Comparison of ENCODE assay signal across 8 mouse cellular contexts in the genomic region with DNA sequence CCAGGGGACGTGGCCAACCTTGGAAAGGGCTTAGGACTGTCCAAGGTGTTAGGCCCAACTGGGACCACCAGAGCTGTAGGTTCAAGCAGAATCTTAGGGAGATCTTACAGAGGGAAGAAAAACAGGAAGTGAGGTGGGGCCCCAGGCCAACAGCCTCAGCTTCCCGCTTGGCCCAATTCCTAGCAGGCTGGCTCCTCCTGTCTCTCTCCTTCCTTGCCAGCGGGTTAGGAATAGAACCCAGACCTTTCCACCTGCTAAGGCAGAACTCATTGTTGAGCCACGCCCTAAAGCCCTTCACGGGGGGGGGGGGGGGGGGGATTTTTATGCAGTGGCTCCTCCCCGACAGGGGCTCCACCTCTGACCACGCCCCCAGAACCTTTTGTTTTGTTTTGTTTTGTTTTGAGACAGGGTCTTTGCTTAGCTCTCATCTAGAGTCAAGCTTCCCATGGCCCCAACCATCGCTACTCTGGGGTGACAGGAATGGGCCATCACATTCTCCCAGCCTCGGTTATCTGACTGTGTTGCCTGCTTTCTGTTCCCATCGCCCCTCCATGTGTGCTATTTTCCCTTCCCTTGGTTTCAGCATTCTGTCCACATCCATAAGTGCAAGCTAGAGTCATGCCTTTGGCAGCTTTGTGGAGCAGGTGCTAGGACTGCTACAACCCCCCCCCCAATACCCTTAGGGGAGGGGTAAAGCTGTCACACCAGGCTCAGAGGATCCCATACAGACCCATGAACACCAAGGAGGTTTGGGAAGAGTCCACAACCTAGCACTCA. TPM values are rescaled to one million over a fixed set of nuclear protein-coding genes. Genes with fewer than 3 reads are reported as not detected.
DNase-seq lines count a peak whose midpoint lies in the region; ATAC-seq and TF ChIP-seq lines count a peak whose summit lies in the region.

No protein-coding gene starts in this region.

- H3K9ac ChIP-seq in heart, postnatal 0 days (replicated peaks; ENCODE audit: low read depth, low read length): no peak overlapping the region
- peak overlapping the region; percentile 52; the same call in 1 of the 2 replicates for H3K9ac ChIP-seq in liver, adult 2 months (ENCODE audit: low read depth, low read length)
- no peak overlapping the region for H3K9ac ChIP-seq in neural tube, embryonic 15.5 days (replicated peaks)

- no peak for TF ChIP-seq POLR2A in liver, adult 2 months (IDR thresholded peaks at IDR 0.05; ENCODE audit: extremely low read depth, insufficient read depth, low read length)

- H3K27me3 ChIP-seq in heart, postnatal 0 days (ENCODE audit: control insufficient read depth, insufficient read depth, low read length): no peaks in the 10 kb centered on the region
- H3K27me3 ChIP-seq in liver, adult 2 months (ENCODE audit: control insufficient read depth, insufficient read depth, low read length): no peaks in the 10 kb centered on the region
- H3K27me3 ChIP-seq in neural tube, embryonic 15.5 days (replicated peaks): no peaks in the 10 kb centered on the region

- peaks cover 13% of the 10 kb centered on the region; the same call in 1 of the 2 replicates for H3K79me2 ChIP-seq in liver, adult 2 months (ENCODE audit: control insufficient read depth, insufficient read depth, low read length)

- no peaks in the 10 kb centered on the region for H3K9me3 ChIP-seq in heart, postnatal 0 days (replicated peaks; ENCODE audit: control insufficient read depth, low read length)
- H3K9me3 ChIP-seq in neural tube, embryonic 15.5 days (replicated peaks): no peaks in the 10 kb centered on the region

- H3K36me3 ChIP-seq in heart, postnatal 0 days (replicated peaks; ENCODE audit: control insufficient read depth, insufficient read depth, low read length): no peaks in the 10 kb centered on the region
- H3K36me3 ChIP-seq in liver, adult 2 months (ENCODE audit: control insufficient read depth, insufficient read depth, low read length): no peaks in the 10 kb centered on the region
- peaks cover 6% of the 10 kb centered on the region; the same call in 1 of the 2 replicates for H3K36me3 ChIP-seq in neural tube, embryonic 15.5 days

- DNase-seq in kidney, adult 9 months: peak; percentile 72
- no peak for DNase-seq in kidney, adult 11 months
- DNase-seq in adipocyte (ENCODE audit: low spot score): peak; percentile 84
- no peak for DNase-seq in heart, postnatal 0 days (ENCODE audit: low spot score)
- peak; percentile 61 for DNase-seq in liver, adult 2 months (ENCODE audit: extremely low read depth, low read depth, low spot score)
- no peak for DNase-seq in layer of hippocampus, postnatal 10 days (ENCODE audit: low spot score in 2 of 2)
- DNase-seq in urinary bladder, postnatal 14 days (ENCODE audit: low spot score): no peak

- TF ChIP-seq EP300 in heart, postnatal 0 days (IDR thresholded peaks at IDR 0.05; ENCODE audit: low read depth): no peak

- 30% methylated on average over 10 of the region's 10 CpGs for WGBS in heart, postnatal 0 days
- 44% methylated on average over 9 of the region's 10 CpGs for WGBS in liver, adult 2 months
- WGBS in neural tube, embryonic 15.5 days: 64% methylated on average over 9 of the region's 10 CpGs

- no peak for ATAC-seq in heart, postnatal 0 days (ENCODE audit: insufficient read depth, low read depth)
- ATAC-seq in neural tube, embryonic 15.5 days (ENCODE audit: low FRiP score): no peak

- peak overlapping the region; percentile 99 for H3K27ac ChIP-seq in heart, postnatal 0 days (ENCODE audit: low read depth)
- H3K27ac ChIP-seq in liver, adult 2 months (replicated peaks; ENCODE audit: insufficient read depth, low read depth, low read length): peak overlapping the region; percentile 99
- H3K27ac ChIP-seq in neural tube, embryonic 15.5 days (replicated peaks): peak overlapping the region; percentile 98

- H3K4me3 ChIP-seq in heart, postnatal 0 days (ENCODE audit: low read depth, low read length): no peak overlapping the region
- no peak overlapping the region for H3K4me3 ChIP-seq in liver, adult 2 months (ENCODE audit: insufficient read depth, low read depth, low read length)
- no peak overlapping the region for H3K4me3 ChIP-seq in neural tube, embryonic 15.5 days (replicated peaks)

- peak overlapping the region; percentile 75; the same call in 1 of the 2 replicates for H3K4me2 ChIP-seq in heart, postnatal 0 days (ENCODE audit: low read depth, low read length)
- 0 out of 2 replicates have a peak overlapping the region, but pooled peaks have one; percentile 76 for H3K4me2 ChIP-seq in neural tube, embryonic 15.5 days

- H3K4me1 ChIP-seq in heart, postnatal 0 days (ENCODE audit: control insufficient read depth, insufficient read depth): peaks cover 45% of the 10 kb centered on the region
- peaks cover 29% of the 10 kb centered on the region for H3K4me1 ChIP-seq in liver, adult 2 months (ENCODE audit: control insufficient read depth, insufficient read depth, low read length)
- peaks cover 48% of the 10 kb centered on the region for H3K4me1 ChIP-seq in neural tube, embryonic 15.5 days

- no peak for TF ChIP-seq CTCF in heart, postnatal 0 days (IDR thresholded peaks at IDR 0.05; ENCODE audit: low read depth)
- TF ChIP-seq CTCF in liver, adult 2 months (IDR thresholded peaks at IDR 0.05; ENCODE audit: low read depth, low read length): no peak

RNA-seq across cellular contexts. Expression of a gene that starts 0.9 kb away (rescaled TPM):
- total RNA-seq in heart, postnatal 0 days (2014; rRNA removed; ENCODE audit: low replicate concordance): 150 and 174 TPM in 2 replicates
- 76.9 and 78.3 TPM in 2 replicates for polyA plus RNA-seq in heart, postnatal 0 days (2015; fragmentation: Nextera tagmentation; extraction: Ambion mirVana)
- total RNA-seq in liver, adult 2 months (2014; rRNA removed): 88.6 and 119 TPM in 2 replicates
- polyA plus RNA-seq in liver, adult 2 months (2012; rRNA removed): 87.0 and 116 TPM in 2 replicates
- 56.2 and 70.3 TPM in 2 replicates for polyA plus RNA-seq in neural tube, embryonic 15.5 days (2015; fragmentation: Nextera tagmentation; extraction: Ambion mirVana)
- total RNA-seq in layer of hippocampus, postnatal 10 days (2021): 10 to 100 TPM; 48.5 to 53.2 TPM

RNA-seq across cellular contexts. Expression of a gene that starts 21.9 kb away (rescaled TPM):
- 92.2 and 108 TPM in 2 replicates for total RNA-seq in heart, postnatal 0 days (2014; rRNA removed; ENCODE audit: low replicate concordance)
- 36.7 and 40.6 TPM in 2 replicates for polyA plus RNA-seq in heart, postnatal 0 days (2015; fragmentation: Nextera tagmentation; extraction: Ambion mirVana)
- 16.2 and 19.7 TPM in 2 replicates for total RNA-seq in liver, adult 2 months (2014; rRNA removed)
- polyA plus RNA-seq in liver, adult 2 months (2012; rRNA removed): 36.1 and 36.8 TPM in 2 replicates
- 91.9 and 92.1 TPM in 2 replicates for polyA plus RNA-seq in neural tube, embryonic 15.5 days (2015; fragmentation: Nextera tagmentation; extraction: Ambion mirVana)
- total RNA-seq in layer of hippocampus, postnatal 10 days (2021): 10 to 100 TPM; 84.4 to 90.6 TPM

RNA-seq across cellular contexts. Expression of a gene that starts 23.0 kb away (rescaled TPM):
- 15.0 and 15.6 TPM in 2 replicates for total RNA-seq in heart, postnatal 0 days (2014; rRNA removed; ENCODE audit: low replicate concordance)
- polyA plus RNA-seq in heart, postnatal 0 days (2015; fragmentation: Nextera tagmentation; extraction: Ambion mirVana): 10.8 and 11.5 TPM in 2 replicates
- total RNA-seq in liver, adult 2 months (2014; rRNA removed): 3.5 and 5.2 TPM in 2 replicates
- 6.1 TPM in 2 replicates for polyA plus RNA-seq in liver, adult 2 months (2012; rRNA removed)
- polyA plus RNA-seq in neural tube, embryonic 15.5 days (2015; fragmentation: Nextera tagmentation; extraction: Ambion mirVana): 53.0 and 58.8 TPM in 2 replicates
- total RNA-seq in layer of hippocampus, postnatal 10 days (2021): 10 to 100 TPM; 21.2 to 22.5 TPM

RNA-seq across cellular contexts. Expression of a gene that starts 23.2 kb away (rescaled TPM):
- 6.6 and 6.9 TPM in 2 replicates for total RNA-seq in heart, postnatal 0 days (2014; rRNA removed; ENCODE audit: low replicate concordance)
- 3.6 and 7.3 TPM in 2 replicates for polyA plus RNA-seq in heart, postnatal 0 days (2015; fragmentation: Nextera tagmentation; extraction: Ambion mirVana)
- 17.2 and 18.3 TPM in 2 replicates for total RNA-seq in liver, adult 2 months (2014; rRNA removed)
- 42.5 and 49.7 TPM in 2 replicates for polyA plus RNA-seq in liver, adult 2 months (2012; rRNA removed)
- 43.3 and 46.8 TPM in 2 replicates for polyA plus RNA-seq in neural tube, embryonic 15.5 days (2015; fragmentation: Nextera tagmentation; extraction: Ambion mirVana)
- 10 to 100 TPM; 51.0 to 69.9 TPM for total RNA-seq in layer of hippocampus, postnatal 10 days (2021)

RNA-seq across cellular contexts. Expression of a gene that starts 56.2 kb away (rescaled TPM):
- total RNA-seq in heart, postnatal 0 days (2014; rRNA removed; ENCODE audit: low replicate concordance): 141 and 149 TPM in 2 replicates
- 69.1 and 75.6 TPM in 2 replicates for polyA plus RNA-seq in heart, postnatal 0 days (2015; fragmentation: Nextera tagmentation; extraction: Ambion mirVana)
- total RNA-seq in liver, adult 2 months (2014; rRNA removed): 54.4 and 56.1 TPM in 2 replicates
- 110 and 123 TPM in 2 replicates for polyA plus RNA-seq in liver, adult 2 months (2012; rRNA removed)
- polyA plus RNA-seq in neural tube, embryonic 15.5 days (2015; fragmentation: Nextera tagmentation; extraction: Ambion mirVana): 106 and 118 TPM in 2 replicates
- total RNA-seq in layer of hippocampus, postnatal 10 days (2021): 100 to 1,000 TPM; 146 to 157 TPM

Comparison
In these comparisons a context has a peak if more than half of its experiments do, and no peak if none do; other contexts are left out.
1. DNase-seq: peak in kidney, adult 9 months (single experiment), adipocyte (single experiment) and liver, adult 2 months (single experiment); none in kidney, adult 11 months (single experiment), heart, postnatal 0 days (single experiment), layer of hippocampus, postnatal 10 days (0 of 2) and urinary bladder, postnatal 14 days (single experiment).
2. Peak in every context shown above with its lines, with median percentiles within 50 percentile points of each other: H3K27ac ChIP-seq.